Comparison of ENCODE assay signal across 18 mouse cellular contexts in the genomic region with DNA sequence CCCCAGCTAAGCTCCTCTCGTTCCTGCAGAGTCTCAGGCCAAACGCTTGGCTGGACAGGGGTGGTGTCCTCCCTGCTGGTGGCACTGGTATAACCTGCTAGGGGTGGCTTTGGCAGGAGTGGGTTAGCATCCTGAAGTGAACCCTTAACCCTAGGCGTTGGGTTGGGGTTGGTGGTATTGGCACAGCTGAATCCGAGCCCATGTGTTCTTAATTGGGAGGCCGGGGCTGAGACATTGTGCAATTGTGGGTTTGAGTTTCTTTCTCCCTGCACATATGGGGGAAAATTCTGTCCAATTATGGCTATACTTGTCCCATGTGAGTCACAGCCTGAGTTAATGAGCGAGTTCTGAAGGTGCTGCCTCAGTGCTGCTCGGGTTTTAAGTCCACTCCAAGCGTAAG. TPM values are rescaled to one million over a fixed set of nuclear protein-coding genes. Genes with fewer than 3 reads are reported as not detected.
DNase-seq lines count a peak whose midpoint lies in the region; ATAC-seq and TF ChIP-seq lines count a peak whose summit lies in the region.
"Had no signal": no experiment of that assay in that cellular context is flagged by ENCODE, and none has a peak within 500 bp of the region (broad histone marks: within the 10 kb centered on the region; RNA-seq: fewer than 3 reads in every experiment).

No protein-coding gene starts in this region.

- ATAC-seq in intestine, embryonic 15.5 days = no peak
- ATAC-seq in intestine, embryonic 16.5 days = no peak; the same call in 1 of the 2 replicates
- peak; percentile 76 for ATAC-seq in Patski
- ATAC-seq in stomach, embryonic 14.5 days (ENCODE audit: insufficient number of reproducible peaks, insufficient read depth, low FRiP score, low read depth) = 0 out of 2 replicates have a peak, but pooled peaks have one; percentile 8

- POLR2A ChIA-PET in Patski (lab: Charles Lee) = interaction anchor here (0.6 to 1.7 kb wide), 3 partner anchors 16 to 1428 kb away, joined by 3 to 4 read pairs (median 4); no protein-coding TSS in a partner anchor

- 61% methylated on average over 8 of the region's 8 CpGs for WGBS in intestine, embryonic 15.5 days
- WGBS in intestine, embryonic 16.5 days = 59% methylated on average over 8 of the region's 8 CpGs
- 62% methylated on average over 8 of the region's 8 CpGs for WGBS in stomach, embryonic 14.5 days

- 0 out of 2 replicates have a peak, but pooled peaks have one; percentile 30 for TF ChIP-seq POLR2A in embryonic fibroblast, embryonic 13.5 days (IDR thresholded peaks at IDR 0.05; ENCODE audit: low read depth, low read length)

- H3K4me3 ChIP-seq in intestine, embryonic 15.5 days (replicated peaks) = no peak overlapping the region
- no peak overlapping the region for H3K4me3 ChIP-seq in intestine, embryonic 16.5 days (ENCODE audit: low read length)
- no peak overlapping the region for H3K4me3 ChIP-seq in embryonic fibroblast, embryonic 13.5 days (ENCODE audit: insufficient read depth, low read length)
- no peak overlapping the region for H3K4me3 ChIP-seq in stomach, embryonic 14.5 days (ENCODE audit: low read depth, low read length)
- H3K4me3 ChIP-seq: gastrocnemius, adult 2 months; heart, embryonic 13.5 days; hindbrain, embryonic 15.5 days; left cerebral cortex, adult 2 months; liver, embryonic 15.5 days had no signal

- H3K4me2 ChIP-seq in intestine, embryonic 15.5 days (replicated peaks) = no peak overlapping the region
- H3K4me2 ChIP-seq in intestine, embryonic 16.5 days (ENCODE audit: low read depth, low read length) = no peak overlapping the region
- no peak overlapping the region for H3K4me2 ChIP-seq in stomach, embryonic 14.5 days (replicated peaks; ENCODE audit: low read depth, low read length)
- H3K4me2 ChIP-seq: heart, embryonic 13.5 days; hindbrain, embryonic 15.5 days; liver, embryonic 15.5 days; midbrain, embryonic 11.5 days had no signal

- H3K9me3 ChIP-seq in intestine, embryonic 15.5 days = no peaks in the 10 kb centered on the region
- no peaks in the 10 kb centered on the region for H3K9me3 ChIP-seq in intestine, embryonic 16.5 days (ENCODE audit: control insufficient read depth, low read length)
- H3K9me3 ChIP-seq in stomach, embryonic 14.5 days (ENCODE audit: control insufficient read depth, low read depth, low read length) = no peaks in the 10 kb centered on the region
- H3K9me3 ChIP-seq: heart, embryonic 13.5 days; hindbrain, embryonic 15.5 days; liver, embryonic 15.5 days had no signal

- no peaks in the 10 kb centered on the region for H3K27me3 ChIP-seq in intestine, embryonic 15.5 days (replicated peaks)
- no peaks in the 10 kb centered on the region for H3K27me3 ChIP-seq in intestine, embryonic 16.5 days (replicated peaks; ENCODE audit: control insufficient read depth, insufficient read depth, low read length)
- no peaks in the 10 kb centered on the region for H3K27me3 ChIP-seq in Patski
- H3K27me3 ChIP-seq in stomach, embryonic 14.5 days (ENCODE audit: control insufficient read depth, insufficient read depth, low read length) = no peaks in the 10 kb centered on the region
- H3K27me3 ChIP-seq: CH12.LX; heart, embryonic 13.5 days; hindbrain, embryonic 15.5 days; liver, embryonic 15.5 days had no signal

- in situ Hi-C loops in Patski (cut with MboI; ENCODE audit: low pct_unique_long_range_greater_than_20kb) = no loop called here

- TF ChIP-seq CTCF in Patski (IDR thresholded peaks at IDR 0.05) = no peak
- no peak for TF ChIP-seq CTCF in embryonic fibroblast, embryonic 13.5 days (IDR thresholded peaks at IDR 0.05; ENCODE audit: borderline replicate concordance, insufficient read depth, low read length)

- CTCF ChIA-PET in Patski (lab: Charles Lee) = interaction anchor here (0.9 to 2.6 kb wide), 6 partner anchors 22 to 206 kb away, joined by 3 to 5 read pairs (median 4); no protein-coding TSS in a partner anchor

- H3K4me1 ChIP-seq in intestine, embryonic 15.5 days (replicated peaks) = peaks cover 78% of the 10 kb centered on the region
- H3K4me1 ChIP-seq in intestine, embryonic 16.5 days (ENCODE audit: control insufficient read depth, insufficient read depth, low read length) = peaks cover 77% of the 10 kb centered on the region
- peaks cover 39% of the 10 kb centered on the region for H3K4me1 ChIP-seq in embryonic fibroblast, embryonic 13.5 days (ENCODE audit: control insufficient read depth, insufficient read depth, low read length)
- peaks cover 48% of the 10 kb centered on the region for H3K4me1 ChIP-seq in stomach, embryonic 14.5 days (ENCODE audit: control insufficient read depth, insufficient read depth, low read length)

- H3K27ac ChIP-seq in intestine, embryonic 15.5 days = 0 out of 2 replicates have a peak overlapping the region, but pooled peaks have one; percentile 7
- no peak overlapping the region for H3K27ac ChIP-seq in intestine, embryonic 16.5 days (ENCODE audit: low read length)
- peak overlapping the region; percentile 97 for H3K27ac ChIP-seq in embryonic fibroblast, embryonic 13.5 days (ENCODE audit: insufficient read depth, low read length)
- H3K27ac ChIP-seq in stomach, embryonic 14.5 days (ENCODE audit: low read length) = no peak overlapping the region
- H3K27ac ChIP-seq: hindbrain, embryonic 15.5 days; left cerebral cortex, adult 2 months; liver, embryonic 15.5 days had no signal

- no peak overlapping the region for H3K9ac ChIP-seq in intestine, embryonic 15.5 days
- H3K9ac ChIP-seq in intestine, embryonic 16.5 days (ENCODE audit: low read depth, low read length) = no peak overlapping the region
- no peak overlapping the region for H3K9ac ChIP-seq in stomach, embryonic 14.5 days (replicated peaks; ENCODE audit: low read depth, low read length)
- H3K9ac ChIP-seq: heart, embryonic 13.5 days; hindbrain, embryonic 15.5 days; liver, embryonic 15.5 days had no signal

- DNase-seq in Patski (ENCODE audit: low read depth, low spot score) = no peak
- no peak for DNase-seq in layer of hippocampus, postnatal 14 days (ENCODE audit: low spot score in 2 of 2)
- no peak for DNase-seq in left cerebral cortex, adult 11 months (ENCODE audit: low spot score)
- DNase-seq: adrenal gland, postnatal 14 days; cerebellum, adult 18-20 months; retina, postnatal 1 day; thymus, postnatal 14 days had no signal

- H3K36me3 ChIP-seq in intestine, embryonic 15.5 days = no peaks in the 10 kb centered on the region
- H3K36me3 ChIP-seq in intestine, embryonic 16.5 days (ENCODE audit: control insufficient read depth, insufficient read depth, low read length) = no peaks in the 10 kb centered on the region
- no peaks in the 10 kb centered on the region for H3K36me3 ChIP-seq in stomach, embryonic 14.5 days (ENCODE audit: control insufficient read depth, insufficient read depth, low read length)
- H3K36me3 ChIP-seq: heart, embryonic 13.5 days; hindbrain, embryonic 15.5 days; liver, embryonic 15.5 days had no signal

RNA-seq across cellular contexts. Expression of gene Ryk, which starts 7.8 kb away (rescaled TPM):
- 19.7 and 21.2 TPM in 2 replicates for polyA plus RNA-seq in intestine, embryonic 15.5 days (2015; fragmentation: Nextera tagmentation; extraction: Ambion mirVana)
- polyA plus RNA-seq in intestine, embryonic 16.5 days (2015; fragmentation: Nextera tagmentation; extraction: Ambion mirVana) = 13.5 and 14.4 TPM in 2 replicates
- polyA plus RNA-seq in Patski (2021) = 141 TPM
- polyA plus RNA-seq in embryonic fibroblast, embryonic 13.5 days (2011; ENCODE audit: insufficient read length, low read depth, missing spikeins) = 198 and 217 TPM in 2 replicates
- 28.6 and 31.3 TPM in 2 replicates for polyA plus RNA-seq in stomach, embryonic 14.5 days (2014; fragmentation: Nextera tagmentation; extraction: Ambion mirVana)
- total RNA-seq in layer of hippocampus, postnatal 14 days (2021) = 10 to 100 TPM; 36.0 to 40.0 TPM

Comparison
In these comparisons a context has a peak if more than half of its experiments do, and no peak if none do; other contexts are left out.
1. H3K27ac ChIP-seq: peak in intestine, embryonic 15.5 days (single experiment) and embryonic fibroblast, embryonic 13.5 days (single experiment); none in intestine, embryonic 16.5 days (single experiment) and stomach, embryonic 14.5 days (single experiment).
2. ATAC-seq: peak in Patski (single experiment) and stomach, embryonic 14.5 days (single experiment); none in intestine, embryonic 15.5 days (single experiment) and intestine, embryonic 16.5 days (single experiment).